27 mouse cellular contexts compared by ENCODE assay signal in the genomic region with DNA sequence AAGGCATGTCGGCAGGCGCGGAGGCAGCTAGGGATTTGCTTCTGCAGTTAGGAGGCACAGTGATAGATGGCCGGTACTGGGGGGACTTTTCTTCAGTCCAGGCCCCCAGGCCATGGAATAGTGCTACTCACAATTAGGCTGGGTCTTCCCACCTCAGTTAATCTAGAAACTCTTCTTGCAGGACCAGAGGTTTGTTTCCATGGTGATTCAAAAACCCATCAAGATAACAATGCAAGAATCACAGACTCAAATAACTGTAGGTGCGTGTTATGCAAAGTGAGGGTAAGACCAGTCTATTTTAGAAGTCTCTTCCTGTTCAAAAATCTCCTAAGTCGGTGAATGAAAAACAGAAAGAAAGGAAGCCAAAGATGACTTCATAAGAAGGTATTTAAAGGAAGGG.
"Had no signal": no experiment of that assay in that cellular context is flagged by ENCODE, and none has a peak within 500 bp of the region (broad histone marks: within the 10 kb centered on the region; RNA-seq: fewer than 3 reads in every experiment).

No protein-coding gene starts in this region.

- H3K4me3 ChIP-seq: gastrocnemius, adult 2 months; heart, embryonic 10.5 days; heart, embryonic 12.5 days; hindbrain, embryonic 10.5 days; hindbrain, embryonic 12.5 days; intestine, embryonic 15.5 days; layer of hippocampus, adult 2 months; left cerebral cortex, adult 2 months; limb, embryonic 10.5 days; limb, embryonic 12.5 days; liver, embryonic 13.5 days had no signal

- H3K4me2 ChIP-seq: heart, embryonic 12.5 days; hindbrain, embryonic 12.5 days; hindbrain, embryonic 14.5 days; intestine, embryonic 15.5 days; limb, embryonic 12.5 days; liver, embryonic 11.5 days; liver, embryonic 13.5 days had no signal

- ATAC-seq: hindbrain, embryonic 16.5 days; inflammation-experienced regulatory T-cells, adult 6 months; intestine, embryonic 15.5 days; intestine, postnatal 0 days had no signal

- H3K4me1 ChIP-seq: hindbrain, embryonic 12.5 days had no signal

- DNase-seq: gastrocnemius, adult 2 months; gastrocnemius, postnatal 10 days; gastrocnemius, postnatal 25 days; heart, adult 18-20 months; heart, postnatal 10 days; heart, postnatal 4 days; kidney, adult 18-20 months; kidney, adult 8-10 months; kidney, postnatal 10 days; kidney, postnatal 25 days; kidney, postnatal 4 days; liver; liver, embryonic 13.5 days had no signal

- H3K9ac ChIP-seq: heart, embryonic 12.5 days; hindbrain, embryonic 12.5 days; hindbrain, embryonic 14.5 days; intestine, embryonic 15.5 days; limb, embryonic 12.5 days; liver, embryonic 13.5 days had no signal

- H3K27ac ChIP-seq: gastrocnemius, adult 2 months; heart, embryonic 10.5 days; hindbrain, embryonic 10.5 days; hindbrain, embryonic 12.5 days; hindbrain, embryonic 14.5 days; intestine, embryonic 15.5 days; layer of hippocampus, adult 2 months; left cerebral cortex, adult 2 months; limb, embryonic 10.5 days; limb, embryonic 12.5 days; liver, embryonic 13.5 days had no signal

- H3K27me3 ChIP-seq: heart, embryonic 12.5 days; hindbrain, embryonic 12.5 days; intestine, embryonic 15.5 days; limb, embryonic 12.5 days; liver, embryonic 13.5 days had no signal

- H3K9me3 ChIP-seq: heart, embryonic 10.5 days; heart, embryonic 12.5 days; hindbrain, embryonic 10.5 days; hindbrain, embryonic 12.5 days; intestine, embryonic 15.5 days; limb, embryonic 10.5 days; limb, embryonic 12.5 days; liver, embryonic 13.5 days had no signal

- H3K36me3 ChIP-seq: heart, embryonic 10.5 days; heart, embryonic 12.5 days; hindbrain, embryonic 10.5 days; hindbrain, embryonic 12.5 days; intestine, embryonic 15.5 days; limb, embryonic 10.5 days; limb, embryonic 12.5 days; liver, embryonic 13.5 days had no signal
